Mouse (Mus musculus): ENCODE measurements around the gene Nmnat2. TPM values are rescaled to one million over a fixed set of nuclear protein-coding genes. Genes with fewer than 3 reads are reported as not detected.

Gene Nmnat2
- polyA plus RNA-seq, 1 experiment from 2014 or later: 1.3 TPM

DNA sequence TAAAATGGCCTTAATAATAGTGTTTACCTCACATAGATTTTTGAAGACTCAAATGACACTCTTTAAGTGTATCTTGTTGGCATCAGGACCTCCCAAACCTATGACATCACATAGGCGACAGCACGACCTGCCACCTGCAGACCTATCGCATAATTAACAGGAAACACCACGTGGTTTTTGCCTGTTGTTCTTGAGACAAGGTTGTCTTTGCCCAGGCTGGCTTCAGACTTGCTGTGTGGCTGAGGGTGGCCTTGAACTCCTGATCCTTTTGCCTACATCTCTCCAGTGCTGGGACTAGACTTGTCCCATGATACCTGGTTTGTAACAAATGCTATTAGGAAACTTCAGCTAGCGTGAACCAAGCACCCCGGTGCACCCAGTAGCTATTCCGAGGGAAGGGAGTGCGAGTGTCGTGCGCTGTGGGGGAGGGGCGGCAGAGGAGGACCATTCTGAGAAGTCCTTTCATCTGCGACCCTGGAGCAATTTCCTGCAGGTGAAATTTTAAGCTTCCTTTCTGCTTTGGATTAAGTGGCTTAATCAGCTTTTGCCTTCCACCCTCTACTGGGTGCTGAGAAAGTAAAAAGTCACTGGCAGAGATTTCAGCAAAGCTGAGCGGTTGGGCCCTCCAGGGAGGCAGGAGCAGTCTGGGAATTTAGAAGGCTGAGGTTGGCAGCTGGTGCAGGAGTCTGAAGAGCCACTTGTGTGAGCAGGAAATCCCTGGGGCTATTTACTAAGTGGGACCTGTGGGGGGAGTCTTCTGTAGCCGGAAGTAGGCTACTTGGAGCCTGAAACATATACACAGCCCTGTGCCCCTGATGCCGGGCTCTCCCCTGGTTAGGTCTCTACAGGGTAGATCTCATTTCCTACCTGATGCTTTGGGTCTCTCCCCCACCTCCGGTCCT lies 141.3 kb downstream of the Nmnat2 start:
- Histone ChIP-seq H3K4me3 (no peak overlapping the region), H3K27me3 (peaks cover 3% of the 10 kb centered on the region; the same call in 1 of the 2 replicates), H3K9ac (no peak overlapping the region), H3K36me3 (no peaks in the 10 kb centered on the region), H3K9me3 (no peaks in the 10 kb centered on the region), H3K27ac (peak overlapping the region; percentile 2; the same call in 1 of the 2 replicates), H3K4me2 (no peak overlapping the region), H3K4me1 (peaks cover 29% of the 10 kb centered on the region)
- ATAC-seq (ENCODE audit: insufficient number of reproducible peaks, insufficient read depth, low FRiP score, low TSS enrichment, low read depth): peak; percentile 56; the same call in 1 of the 2 replicates
- WGBS: 5% methylated on average over 16 of the region's 16 CpGs

- ATAC-seq (ENCODE audit: insufficient number of reproducible peaks, insufficient read depth, low FRiP score, low TSS enrichment, low read depth): no peak
- Histone ChIP-seq H3K4me2 (no peak overlapping the region), H3K36me3 (no peaks in the 10 kb centered on the region), H3K27ac (no peak overlapping the region), H3K4me1 (peaks cover 24% of the 10 kb centered on the region; the same call in 1 of the 2 replicates), H3K9ac (no peak overlapping the region), H3K27me3 (peaks cover 3% of the 10 kb centered on the region; the same call in 1 of the 2 replicates), H3K9me3 (no peaks in the 10 kb centered on the region), H3K4me3 (no peak overlapping the region)
- 85% methylated on average over 6 of the region's 6 CpGs for WGBS
Observed at GRCm38 (mm10) chr1:153097017-153097675, 142.4 kb downstream of the Nmnat2 start.

DNA sequence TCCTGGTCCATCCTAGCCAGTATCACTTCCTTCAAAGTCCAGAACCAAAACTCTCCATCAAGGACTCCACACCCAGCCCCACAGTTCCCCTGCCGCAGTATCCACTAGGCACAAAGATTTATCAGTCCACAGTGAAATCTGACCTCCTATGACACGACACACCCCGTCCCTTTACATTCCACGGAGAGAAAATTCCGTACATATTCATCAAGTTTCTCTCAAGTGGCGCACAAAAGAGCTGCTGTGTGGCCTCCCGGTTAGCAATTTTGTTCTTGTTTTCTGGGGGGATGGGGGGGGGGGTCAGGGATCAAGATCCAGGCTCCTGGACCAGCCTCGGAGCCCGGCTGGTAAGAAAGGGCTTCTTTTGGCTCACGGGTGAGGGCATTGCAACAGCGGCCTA lies 143.8 kb downstream of the Nmnat2 start:
- WGBS: 28% methylated on average over 11 of the region's 11 CpGs
- Histone ChIP-seq H3K9ac (no peak overlapping the region), H3K9me3 (no peaks in the 10 kb centered on the region), H3K27me3 (peaks cover 3% of the 10 kb centered on the region; the same call in 1 of the 2 replicates), H3K4me2 (no peak overlapping the region), H3K4me1 (peaks cover 24% of the 10 kb centered on the region; the same call in 1 of the 2 replicates), H3K4me3 (no peak overlapping the region), H3K27ac (no peak overlapping the region), H3K36me3 (no peaks in the 10 kb centered on the region)
- no peak for ATAC-seq (ENCODE audit: insufficient number of reproducible peaks, insufficient read depth, low FRiP score, low TSS enrichment, low read depth)

- peak overlapping the region; percentile 64 for H3K27ac ChIP-seq
- peak overlapping the region; percentile 16; the same call in 1 of the 2 replicates for H3K4me2 ChIP-seq
- no peaks in the 10 kb centered on the region for H3K9me3 ChIP-seq
- 34% methylated on average over 9 of the region's 9 CpGs for WGBS
- H3K4me1 ChIP-seq: peaks cover 21% of the 10 kb centered on the region; the same call in 1 of the 2 replicates
- H3K9ac ChIP-seq: no peak overlapping the region
- H3K36me3 ChIP-seq: no peaks in the 10 kb centered on the region
- ATAC-seq (ENCODE audit: insufficient number of reproducible peaks, insufficient read depth, low FRiP score, low TSS enrichment, low read depth): no peak
- no peak overlapping the region for H3K4me3 ChIP-seq
- H3K27me3 ChIP-seq: no peaks in the 10 kb centered on the region
Observed at GRCm38 (mm10) chr1:153100912-153101311, 146.1 kb downstream of the Nmnat2 start.

DNA sequence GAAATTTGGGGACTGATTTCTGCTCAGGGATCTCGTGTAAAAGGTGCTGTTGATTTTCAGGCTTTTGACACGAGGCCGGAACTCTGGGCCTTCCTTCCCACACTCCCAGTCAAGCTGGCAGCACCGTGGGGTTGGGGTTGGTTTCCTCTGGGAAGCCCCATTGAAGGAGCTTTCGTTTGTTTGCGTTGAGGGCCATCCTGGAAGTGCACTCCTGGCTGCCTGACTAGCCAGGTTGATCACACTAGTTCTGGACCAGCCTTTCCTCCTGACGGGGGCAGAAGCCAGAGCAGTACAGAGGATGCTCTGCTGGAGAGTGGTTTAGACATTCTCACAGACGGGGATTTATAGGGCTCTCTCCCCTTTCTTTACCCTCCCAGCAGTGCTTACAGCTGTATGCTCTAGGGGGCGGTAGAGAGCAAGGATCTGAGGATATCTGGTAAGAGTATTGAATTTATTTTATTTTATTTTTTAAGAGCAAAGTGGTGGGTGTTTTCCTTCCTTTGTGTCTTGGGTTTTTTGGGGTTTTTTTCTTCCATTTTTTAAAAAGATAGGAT lies 146.6 kb downstream of the Nmnat2 start:
- peaks cover 16% of the 10 kb centered on the region; the same call in 1 of the 2 replicates for H3K4me1 ChIP-seq
- WGBS: 31% methylated on average over 9 of the region's 9 CpGs
- ATAC-seq (ENCODE audit: insufficient number of reproducible peaks, insufficient read depth, low FRiP score, low TSS enrichment, low read depth): no peak
- H3K9me3 ChIP-seq: no peaks in the 10 kb centered on the region
- no peak overlapping the region for H3K4me3 ChIP-seq
- peak overlapping the region; percentile 64 for H3K27ac ChIP-seq
- no peak overlapping the region for H3K9ac ChIP-seq
- no peaks in the 10 kb centered on the region for H3K36me3 ChIP-seq
- peak overlapping the region; percentile 16; the same call in 1 of the 2 replicates for H3K4me2 ChIP-seq
- H3K27me3 ChIP-seq: no peaks in the 10 kb centered on the region

DNA sequence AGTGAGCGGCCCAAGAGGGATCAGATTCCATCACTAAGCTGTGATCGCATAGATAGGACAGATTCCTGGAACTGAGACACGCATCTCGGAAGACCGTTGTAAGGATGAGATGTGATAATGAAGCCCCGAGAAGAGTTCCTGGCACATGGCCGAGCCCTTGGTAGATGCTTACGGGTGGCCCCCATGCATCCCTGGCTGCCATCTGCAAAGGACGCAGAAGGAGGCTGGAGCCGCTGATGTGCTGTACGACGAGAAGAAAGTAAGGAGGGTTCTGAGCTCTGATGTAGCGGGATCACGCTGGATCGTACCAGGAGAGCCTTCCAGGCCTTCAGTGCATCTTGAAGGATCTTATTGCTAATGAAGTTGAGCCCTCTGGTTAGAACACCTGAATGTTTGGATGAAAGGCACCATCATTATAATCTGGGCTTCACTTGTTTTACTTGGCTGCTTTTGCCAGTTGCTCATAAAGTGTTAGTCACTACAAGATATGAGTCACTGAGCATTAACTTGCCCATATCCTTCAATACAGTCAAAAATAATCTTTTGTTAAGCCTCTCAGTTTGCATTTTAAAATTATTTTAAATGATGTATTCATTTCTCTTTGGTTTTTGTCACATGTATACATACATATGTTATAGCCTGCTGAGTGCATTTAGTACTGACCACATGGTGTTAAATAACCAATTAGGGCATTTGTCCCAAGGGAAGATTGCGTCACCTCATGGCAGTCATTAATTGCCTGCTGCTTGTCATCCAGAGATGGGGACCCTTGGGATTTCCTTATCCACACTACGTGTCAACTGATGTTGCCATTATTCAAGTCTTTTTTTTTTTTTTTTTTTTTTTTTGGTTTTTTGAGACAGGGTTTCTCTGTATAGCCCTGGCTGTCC lies 147.7 kb downstream of the Nmnat2 start:
- WGBS: 92% methylated on average over 17 of the region's 17 CpGs
- H3K4me3 ChIP-seq: no peak overlapping the region
- 0 out of 2 replicates have a peak, but pooled peaks cover 13% of the 10 kb centered on the region for H3K4me1 ChIP-seq
- no peaks in the 10 kb centered on the region for H3K27me3 ChIP-seq
- H3K9ac ChIP-seq: no peak overlapping the region
- H3K36me3 ChIP-seq: no peaks in the 10 kb centered on the region
- no peak for ATAC-seq (ENCODE audit: insufficient number of reproducible peaks, insufficient read depth, low FRiP score, low TSS enrichment, low read depth)
- H3K4me2 ChIP-seq: no peak overlapping the region
- H3K27ac ChIP-seq: no peak overlapping the region
- no peaks in the 10 kb centered on the region for H3K9me3 ChIP-seq

GRCm38 (mm10) chr1:153103186-153103554 lies 148.4 kb downstream of the Nmnat2 start:
- no peaks in the 10 kb centered on the region for H3K36me3 ChIP-seq
- H3K4me3 ChIP-seq: no peak overlapping the region
- H3K27me3 ChIP-seq: no peaks in the 10 kb centered on the region
- no peaks in the 10 kb centered on the region for H3K9me3 ChIP-seq
- H3K4me1 ChIP-seq: peaks cover 18% of the 10 kb centered on the region
- no peak overlapping the region for H3K27ac ChIP-seq
- H3K4me2 ChIP-seq: no peak overlapping the region
- WGBS: 94% methylated on average over 8 of the region's 8 CpGs
- no peak for ATAC-seq (ENCODE audit: insufficient number of reproducible peaks, insufficient read depth, low FRiP score, low TSS enrichment, low read depth)
- no peak overlapping the region for H3K9ac ChIP-seq

- no peaks in the 10 kb centered on the region for H3K9me3 ChIP-seq
- H3K27me3 ChIP-seq: no peaks in the 10 kb centered on the region
- peaks cover 11% of the 10 kb centered on the region for H3K4me1 ChIP-seq
- ATAC-seq (ENCODE audit: insufficient number of reproducible peaks, insufficient read depth, low FRiP score, low TSS enrichment, low read depth): no peak
- H3K9ac ChIP-seq: no peak overlapping the region
- 64% methylated on average over 12 of the region's 12 CpGs for WGBS
- H3K4me3 ChIP-seq: no peak overlapping the region
- no peak overlapping the region for H3K27ac ChIP-seq
- no peak overlapping the region for H3K4me2 ChIP-seq
- no peaks in the 10 kb centered on the region for H3K36me3 ChIP-seq
Observed at GRCm38 (mm10) chr1:153104804-153105203, 150.0 kb downstream of the Nmnat2 start.

GRCm38 (mm10) chr1:153107866-153108265 lies 153.1 kb downstream of the Nmnat2 start:
- Histone ChIP-seq H3K36me3 (no peaks in the 10 kb centered on the region), H3K9ac (no peak overlapping the region), H3K27me3 (no peaks in the 10 kb centered on the region), H3K9me3 (no peaks in the 10 kb centered on the region), H3K4me1 (peaks cover 5% of the 10 kb centered on the region), H3K27ac (no peak overlapping the region), H3K4me3 (no peak overlapping the region), H3K4me2 (no peak overlapping the region)
- WGBS: 29% methylated on average over 7 of the region's 7 CpGs
- ATAC-seq (ENCODE audit: insufficient number of reproducible peaks, insufficient read depth, low FRiP score, low TSS enrichment, low read depth): no peak

DNA sequence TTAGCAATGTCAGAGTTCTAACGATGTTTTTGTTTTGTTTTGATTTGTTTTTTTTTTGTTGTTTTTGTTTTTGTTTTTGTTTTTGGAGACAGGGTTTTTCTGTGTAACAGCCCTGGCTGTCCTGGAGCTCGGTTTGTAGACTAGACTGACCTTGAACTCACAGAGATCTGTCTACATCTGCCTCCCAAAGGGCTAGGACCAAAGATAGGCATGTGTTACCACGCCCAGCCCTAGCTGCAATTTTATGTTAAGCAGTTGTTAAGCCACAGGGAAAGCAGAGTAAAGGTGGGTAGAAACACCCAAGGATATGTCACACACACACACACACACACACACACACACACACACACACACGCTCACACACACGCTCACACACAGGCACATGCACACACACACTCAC lies 154.6 kb downstream of the Nmnat2 start:
- no peak overlapping the region for H3K4me2 ChIP-seq
- no peak overlapping the region for H3K27ac ChIP-seq
- H3K4me3 ChIP-seq: no peak overlapping the region
- no peak for ATAC-seq (ENCODE audit: insufficient number of reproducible peaks, insufficient read depth, low FRiP score, low TSS enrichment, low read depth)
- no peaks in the 10 kb centered on the region for H3K27me3 ChIP-seq
- 87% methylated on average over 5 of the region's 5 CpGs for WGBS
- H3K4me1 ChIP-seq: peaks cover 5% of the 10 kb centered on the region
- no peak overlapping the region for H3K9ac ChIP-seq
- no peaks in the 10 kb centered on the region for H3K36me3 ChIP-seq
- no peaks in the 10 kb centered on the region for H3K9me3 ChIP-seq

GRCm38 (mm10) chr1:153109836-153110235 lies 155.0 kb downstream of the Nmnat2 start:
- no peak for ATAC-seq (ENCODE audit: insufficient number of reproducible peaks, insufficient read depth, low FRiP score, low TSS enrichment, low read depth)
- Histone ChIP-seq H3K36me3 (no peaks in the 10 kb centered on the region), H3K9me3 (no peaks in the 10 kb centered on the region), H3K27ac (no peak overlapping the region), H3K27me3 (no peaks in the 10 kb centered on the region), H3K4me1 (peaks cover 5% of the 10 kb centered on the region), H3K4me3 (no peak overlapping the region), H3K9ac (no peak overlapping the region), H3K4me2 (no peak overlapping the region)
- 56% methylated on average over 3 of the region's 3 CpGs for WGBS
